Mouse (Mus musculus) B cell, adult 67 days (primary cell): ENCODE data around the gene Rab5if. TPM values are rescaled to one million over a fixed set of nuclear protein-coding genes. Genes with fewer than 3 reads are reported as not detected.

ENCODE experiments used
- total RNA-seq, 2 experiments: library from RNA; stranded (reverse); gene quantifications; 4 replicates each; pipeline ENCODE4 v1.2.4; 2023

The Rab5if gene
- total RNA-seq, result 10 to 100 TPM; 66.2 to 69.1 TPM

DNA sequence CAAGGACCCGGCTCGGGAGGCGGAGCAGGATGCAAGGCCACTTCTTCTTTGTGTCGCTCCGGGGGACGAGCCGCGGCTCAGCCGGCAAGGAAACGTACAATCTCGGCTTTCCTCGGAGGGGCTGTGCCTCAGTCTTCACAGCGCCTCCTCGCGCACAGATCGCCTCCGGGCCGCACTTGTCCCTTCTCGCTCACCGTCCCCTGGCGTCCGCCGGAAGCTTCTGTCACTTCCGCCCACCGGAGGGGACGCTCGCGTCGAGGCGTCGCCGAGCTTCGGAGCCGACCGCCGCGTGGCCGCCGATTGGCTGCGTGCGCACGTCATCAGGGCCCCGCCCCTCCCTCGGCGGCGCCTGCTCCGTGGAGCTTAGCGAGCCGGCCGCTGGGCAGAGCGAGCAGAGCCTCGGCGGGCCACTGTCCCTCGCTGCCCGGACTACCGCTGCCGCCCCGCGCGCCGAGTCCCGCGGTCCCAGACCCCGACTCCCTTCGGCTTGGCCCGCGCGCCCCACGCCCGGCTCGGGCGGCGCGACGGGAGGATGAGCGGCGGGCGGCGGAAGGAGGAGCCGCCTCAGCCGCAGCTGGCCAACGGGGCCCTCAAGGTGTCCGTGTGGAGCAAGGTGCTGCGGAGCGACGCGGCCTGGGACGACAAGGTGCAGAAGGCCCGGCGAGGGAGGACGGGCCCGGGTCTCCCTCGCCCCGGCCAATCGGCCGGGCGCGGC, at the start of gene Rab5if:
Gene Rab5if, plus strand, starts transcription at position 357 of the 715 bp plus-strand sequence.

DNA sequence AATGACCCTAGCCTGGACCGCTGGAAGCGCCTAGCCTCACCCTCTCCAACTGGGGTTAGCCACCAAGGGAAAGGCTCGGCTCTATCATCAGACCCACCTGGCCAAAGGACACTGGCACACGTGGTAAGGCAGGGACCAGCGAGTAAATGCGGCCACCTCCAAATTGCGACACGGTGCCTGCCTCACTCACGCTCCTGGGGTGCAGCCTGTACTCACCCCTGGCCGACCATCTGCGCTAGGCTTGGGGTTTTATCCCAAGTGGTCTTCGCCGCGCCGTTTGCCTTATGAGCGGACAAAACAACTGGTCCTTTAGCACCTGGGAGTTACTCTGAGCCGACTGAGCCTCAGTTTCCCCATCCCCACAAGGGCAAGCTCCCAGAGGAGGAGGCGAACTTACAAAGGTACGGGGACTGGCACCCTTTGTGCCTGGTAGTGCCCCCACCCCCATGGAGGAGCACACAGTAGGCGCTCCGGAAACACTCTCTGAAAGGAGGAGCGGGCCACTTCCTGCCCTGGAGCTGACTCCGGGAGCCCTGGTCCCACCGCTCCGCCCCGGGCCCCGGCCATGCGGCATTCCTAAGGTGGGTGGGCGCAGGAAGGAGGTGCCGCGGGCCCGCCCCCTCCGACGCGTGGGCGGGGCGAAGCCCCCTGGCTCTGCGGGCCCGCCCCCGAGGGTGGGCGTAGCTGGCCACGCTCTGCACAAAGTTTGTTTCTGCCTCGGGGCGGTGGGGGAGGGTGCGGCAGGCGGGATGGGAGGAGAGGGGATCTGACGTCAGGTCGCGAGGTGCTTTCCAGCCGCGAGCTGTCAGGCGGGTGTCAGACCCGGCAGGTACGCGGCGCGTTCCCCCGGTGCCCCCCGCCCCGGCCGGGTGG, 23.4 kb upstream of the Rab5if start, which contains the start of gene Tgif2:
Gene Tgif2, plus strand, starts transcription at position 689 of the 873 bp plus-strand sequence.

DNA sequence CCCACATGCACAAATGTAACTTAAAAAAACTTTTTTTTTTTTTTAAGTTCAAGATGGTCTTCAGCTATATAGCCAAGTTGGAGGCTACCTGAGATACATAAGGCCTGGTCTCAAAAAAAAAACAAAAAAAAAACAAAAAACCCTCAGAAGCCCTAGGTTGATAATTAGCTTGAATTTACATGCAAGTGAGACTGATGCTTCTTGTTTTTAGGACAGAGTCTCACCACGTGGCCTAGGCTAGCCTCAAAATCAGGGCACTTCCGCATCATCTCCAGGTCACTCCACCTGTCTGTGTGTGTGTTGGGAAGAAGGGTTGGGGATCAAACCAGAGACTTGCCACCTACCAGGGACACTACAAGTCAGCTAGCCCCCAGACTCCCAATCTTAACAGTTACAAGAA, 5.1 kb upstream of the Rab5if start, which contains the start of gene 4930518I15Rik:
Gene 4930518I15Rik, minus strand, starts transcription at position 112 of the 400 bp plus-strand sequence.

DNA sequence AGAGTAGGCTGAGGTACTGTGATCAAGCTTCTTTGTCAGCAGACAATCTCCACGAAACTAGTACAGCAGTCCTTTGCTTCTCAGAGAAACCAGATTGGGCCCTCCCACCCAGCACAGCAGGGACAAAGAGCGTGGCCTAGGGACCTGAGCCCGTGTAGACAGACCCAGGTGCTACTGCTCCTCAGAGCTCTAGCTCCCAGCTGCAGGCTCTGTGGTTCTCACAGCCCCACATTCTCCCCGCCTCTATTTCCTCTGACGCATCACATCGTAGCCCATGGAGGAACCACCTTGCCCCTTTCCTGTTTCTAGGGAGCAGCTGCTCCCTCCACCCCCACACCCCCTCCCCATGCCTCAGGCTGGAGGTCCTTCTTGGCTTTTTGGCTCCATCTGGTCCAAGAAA, 24.1 kb downstream of the Rab5if start, which contains the start of gene Sla2:
Gene Sla2, minus strand, starts transcription at position 176 of the 400 bp plus-strand sequence.

Other genes starting within 250 kb of the Rab5if start
- 10 to 100 TPM; 63.5 to 68.1 TPM for gene Dlgap4, start 249.4 kb upstream of the Rab5if start, total RNA-seq
- under 1 TPM; 0.71 to 0.81 TPM for gene Myl9, start 87.7 kb upstream of the Rab5if start, total RNA-seq
- gene Tgif2, start 23.1 kb upstream of the Rab5if start, total RNA-seq, result 100 to 1,000 TPM in 1 of 2 experiments, 10 to 100 TPM in 1; 94.6 to 107 TPM
- gene 4930518I15Rik, start 5.2 kb upstream of the Rab5if start, total RNA-seq, result 1 to 10 TPM; 5.1 to 9.5 TPM
- gene Sla2, start 24.1 kb downstream of the Rab5if start, total RNA-seq, result 1 to 10 TPM; 1.1 to 1.5 TPM
- gene Ndrg3, start 128.9 kb downstream of the Rab5if start, total RNA-seq, result 10 to 100 TPM; 39.2 to 45.5 TPM
- 10 to 100 TPM; 19.5 to 30.8 TPM for gene Dsn1, start 144.0 kb downstream of the Rab5if start, total RNA-seq
- under 1 TPM; 0.26 to 0.33 TPM for gene Soga1, start 216.1 kb downstream of the Rab5if start, total RNA-seq
- gene Tldc2, start 223.9 kb downstream of the Rab5if start, total RNA-seq, result not detected